Mouse (Mus musculus): ENCODE measurements at regions not wholly inside any gene's neighbourhood (a gene's known extent, or its start where the extent isn't known, plus 50 kb on each side); places are given as distances from the start of the nearest gene placed in this dataset.

DNA sequence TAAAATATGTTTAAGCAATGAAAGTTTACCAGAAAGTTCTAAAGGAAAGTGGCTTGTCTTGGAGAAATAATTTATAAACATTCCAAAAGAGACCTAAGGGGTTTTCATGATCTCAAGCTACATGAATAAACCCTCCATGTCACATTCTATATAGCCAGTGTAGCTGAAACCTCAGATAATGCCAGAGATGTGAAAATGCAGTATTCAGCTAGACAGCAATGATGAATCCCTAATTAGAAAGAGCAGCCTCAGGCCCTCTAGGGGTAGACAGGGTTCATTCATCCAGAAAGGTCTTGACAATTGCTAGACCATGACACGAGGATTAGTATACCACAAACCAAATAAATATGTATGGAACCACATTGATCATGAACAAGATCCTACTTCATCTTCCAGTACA, 97.2 kb upstream of the Nox4 start:
- Histone ChIP-seq H3K9ac (ENCODE audit: insufficient read depth, low read depth, low read length, poor library complexity, severe bottlenecking) (no peak overlapping the region), H3K9me3 (ENCODE audit: control insufficient read depth, insufficient read depth, low read depth, low read length) (no peaks in the 10 kb centered on the region), H3K4me1 (ENCODE audit: control insufficient read depth in 2 of 2, insufficient read depth in 2 of 2, low read length in 2 of 2, poor library complexity in 1 of 2) (no peaks in the 10 kb centered on the region), H3K4me3 (ENCODE audit: insufficient read depth in 1 of 2, low read depth in 1 of 2, low read length in 2 of 2, poor library complexity in 1 of 2, severe bottlenecking in 1 of 2) (no peak overlapping the region), H3K27ac (ENCODE audit: insufficient read depth, low read depth, low read length, poor library complexity, severe bottlenecking) (no peak overlapping the region), H3K36me3 (ENCODE audit: control insufficient read depth, insufficient read depth, low read length, poor library complexity, severe bottlenecking) (no peaks in the 10 kb centered on the region)
- TF ChIP-seq ZC3H11A (IDR thresholded peaks at IDR 0.05; ENCODE audit: borderline replicate concordance, low read depth, low read length) (no peak), ZNF384 (IDR thresholded peaks at IDR 0.05; ENCODE audit: low read depth, low read length) (no peak), MAFK (IDR thresholded peaks at IDR 0.05; ENCODE audit: insufficient read depth, low read depth, low read length) (no peak), CHD2 (IDR thresholded peaks at IDR 0.05; ENCODE audit: low read depth, low read length) (no peak), HCFC1 (IDR thresholded peaks at IDR 0.05; ENCODE audit: borderline replicate concordance, insufficient read depth, low read length) (no peak)
- no peak for DNase-seq (ENCODE audit: low read depth, low spot score)
- in situ Hi-C loops (cut with MboI; ENCODE audit: low sequenced_read_pairs in 2 of 2, unreplicated experiment in 2 of 2): no loop called here

DNA sequence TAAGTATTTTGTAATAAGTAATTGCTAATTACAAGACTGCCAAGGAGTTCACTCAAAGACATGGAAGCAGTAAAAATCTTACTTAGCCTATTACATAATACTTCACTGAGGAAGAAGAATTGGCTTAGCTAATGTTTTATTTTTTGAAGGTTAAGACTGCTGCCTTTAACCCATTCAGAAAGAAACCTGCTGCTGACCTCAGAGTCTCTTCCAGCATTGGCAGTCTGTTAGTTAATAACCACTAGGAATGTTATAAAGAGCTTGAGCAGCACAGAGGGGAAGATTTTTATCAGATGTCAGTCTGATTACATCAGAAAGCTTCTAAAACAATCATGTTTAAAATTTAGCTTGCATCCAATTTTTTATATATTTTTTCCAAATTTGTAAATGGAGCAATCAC, 94.9 kb upstream of the Nox4 start:
- DNase-seq (ENCODE audit: low read depth, low spot score): no peak
- Histone ChIP-seq H3K9me3 (ENCODE audit: control insufficient read depth, insufficient read depth, low read depth, low read length) (no peaks in the 10 kb centered on the region), H3K9ac (ENCODE audit: insufficient read depth, low read depth, low read length, poor library complexity, severe bottlenecking) (no peak overlapping the region), H3K4me1 (ENCODE audit: control insufficient read depth in 2 of 2, insufficient read depth in 2 of 2, low read length in 2 of 2, poor library complexity in 1 of 2) (no peaks in the 10 kb centered on the region), H3K27ac (ENCODE audit: insufficient read depth, low read depth, low read length, poor library complexity, severe bottlenecking) (no peak overlapping the region), H3K4me3 (ENCODE audit: insufficient read depth in 1 of 2, low read depth in 1 of 2, low read length in 2 of 2, poor library complexity in 1 of 2, severe bottlenecking in 1 of 2) (no peak overlapping the region), H3K36me3 (ENCODE audit: control insufficient read depth, insufficient read depth, low read length, poor library complexity, severe bottlenecking) (no peaks in the 10 kb centered on the region)
- TF ChIP-seq HCFC1 (IDR thresholded peaks at IDR 0.05; ENCODE audit: borderline replicate concordance, insufficient read depth, low read length): no peak
- no peak for TF ChIP-seq ZNF384 (IDR thresholded peaks at IDR 0.05; ENCODE audit: low read depth, low read length)
- TF ChIP-seq ZC3H11A (IDR thresholded peaks at IDR 0.05; ENCODE audit: borderline replicate concordance, low read depth, low read length): no peak
- TF ChIP-seq MAFK (IDR thresholded peaks at IDR 0.05; ENCODE audit: insufficient read depth, low read depth, low read length): no peak
- TF ChIP-seq CHD2 (IDR thresholded peaks at IDR 0.05; ENCODE audit: low read depth, low read length): no peak
- in situ Hi-C loops (cut with MboI; ENCODE audit: low sequenced_read_pairs in 2 of 2, unreplicated experiment in 2 of 2): no loop called here

DNA sequence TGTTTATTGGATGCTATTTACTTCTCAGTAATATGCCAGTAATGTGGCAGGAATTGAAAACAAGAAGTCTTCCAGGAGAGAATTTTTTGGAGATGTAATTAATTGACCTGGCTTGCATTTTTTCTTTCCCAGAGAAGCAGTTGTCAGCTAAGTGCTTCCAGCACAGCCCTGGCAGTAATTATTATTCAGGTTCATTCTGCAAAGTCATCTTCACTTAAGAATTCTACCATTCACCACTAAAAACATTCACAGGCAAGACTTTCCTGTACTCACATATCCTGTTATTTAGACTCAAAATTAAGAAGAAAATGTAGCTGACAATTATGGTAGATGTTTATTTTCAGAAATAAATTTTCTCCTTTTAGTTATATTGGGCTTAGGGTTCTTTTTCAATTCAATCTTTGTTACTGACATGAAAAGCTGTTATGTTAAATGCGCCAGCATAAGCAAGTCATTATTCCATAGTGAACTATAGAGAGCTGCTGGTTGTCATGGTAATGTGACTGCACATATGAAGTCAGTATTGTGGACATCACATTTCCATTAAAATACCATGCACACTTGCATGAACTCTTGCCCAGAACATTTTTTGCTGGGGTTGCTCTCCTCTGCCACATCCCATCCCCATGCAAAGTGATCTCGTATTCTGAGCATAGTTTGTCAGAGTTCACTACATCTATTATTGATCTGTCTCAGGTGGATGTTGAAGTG, 59.3 kb upstream of the Nox4 start:
- H3K4me3 ChIP-seq (ENCODE audit: insufficient read depth in 1 of 2, low read depth in 1 of 2, low read length in 2 of 2, poor library complexity in 1 of 2, severe bottlenecking in 1 of 2): no peak overlapping the region
- TF ChIP-seq MAFK (IDR thresholded peaks at IDR 0.05; ENCODE audit: insufficient read depth, low read depth, low read length) (no peak), ZNF384 (IDR thresholded peaks at IDR 0.05; ENCODE audit: low read depth, low read length) (no peak), CHD2 (IDR thresholded peaks at IDR 0.05; ENCODE audit: low read depth, low read length) (no peak), HCFC1 (IDR thresholded peaks at IDR 0.05; ENCODE audit: borderline replicate concordance, insufficient read depth, low read length) (no peak), ZC3H11A (IDR thresholded peaks at IDR 0.05; ENCODE audit: borderline replicate concordance, low read depth, low read length) (no peak)
- no peaks in the 10 kb centered on the region for H3K9me3 ChIP-seq (ENCODE audit: control insufficient read depth, insufficient read depth, low read depth, low read length)
- no peak overlapping the region for H3K27ac ChIP-seq (ENCODE audit: insufficient read depth, low read depth, low read length, poor library complexity, severe bottlenecking)
- H3K36me3 ChIP-seq (ENCODE audit: control insufficient read depth, insufficient read depth, low read length, poor library complexity, severe bottlenecking): no peaks in the 10 kb centered on the region
- DNase-seq (ENCODE audit: low read depth, low spot score): no peak
- no peak overlapping the region for H3K9ac ChIP-seq (ENCODE audit: insufficient read depth, low read depth, low read length, poor library complexity, severe bottlenecking)
- in situ Hi-C loops (cut with MboI; ENCODE audit: low sequenced_read_pairs in 2 of 2, unreplicated experiment in 2 of 2): no loop called here
- H3K4me1 ChIP-seq (ENCODE audit: control insufficient read depth in 2 of 2, insufficient read depth in 2 of 2, low read length in 2 of 2, poor library complexity in 1 of 2): no peaks in the 10 kb centered on the region

DNA sequence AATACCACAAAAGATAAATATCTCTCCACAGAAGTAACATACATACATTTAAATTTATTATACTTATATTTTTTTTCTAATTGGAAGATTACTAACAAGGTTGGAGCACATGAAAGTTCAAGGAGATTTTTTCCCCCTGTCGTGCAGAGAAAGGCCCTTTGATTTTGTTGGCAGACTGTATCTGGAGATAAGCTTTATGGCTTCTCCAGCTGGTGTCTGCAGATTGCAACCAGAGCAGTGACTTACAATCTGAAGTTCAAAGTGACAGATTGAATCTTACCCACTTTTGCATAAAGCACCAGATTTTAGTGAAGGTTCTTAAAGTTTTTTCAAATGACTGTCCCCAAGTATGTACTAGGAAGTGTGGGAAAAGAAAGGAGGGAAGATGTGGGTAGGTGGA, 50.2 kb upstream of the Nox4 start:
- Histone ChIP-seq H3K4me1 (ENCODE audit: control insufficient read depth in 2 of 2, insufficient read depth in 2 of 2, low read length in 2 of 2, poor library complexity in 1 of 2) (no peaks in the 10 kb centered on the region), H3K27ac (ENCODE audit: insufficient read depth, low read depth, low read length, poor library complexity, severe bottlenecking) (no peak overlapping the region), H3K9ac (ENCODE audit: insufficient read depth, low read depth, low read length, poor library complexity, severe bottlenecking) (no peak overlapping the region), H3K9me3 (ENCODE audit: control insufficient read depth, insufficient read depth, low read depth, low read length) (no peaks in the 10 kb centered on the region), H3K36me3 (ENCODE audit: control insufficient read depth, insufficient read depth, low read length, poor library complexity, severe bottlenecking) (no peaks in the 10 kb centered on the region), H3K4me3 (ENCODE audit: insufficient read depth in 1 of 2, low read depth in 1 of 2, low read length in 2 of 2, poor library complexity in 1 of 2, severe bottlenecking in 1 of 2) (no peak overlapping the region)
- in situ Hi-C loops (cut with MboI; ENCODE audit: low sequenced_read_pairs in 2 of 2, unreplicated experiment in 2 of 2): no loop called here
- TF ChIP-seq HCFC1 (IDR thresholded peaks at IDR 0.05; ENCODE audit: borderline replicate concordance, insufficient read depth, low read length) (no peak), ZC3H11A (IDR thresholded peaks at IDR 0.05; ENCODE audit: borderline replicate concordance, low read depth, low read length) (no peak), MAFK (IDR thresholded peaks at IDR 0.05; ENCODE audit: insufficient read depth, low read depth, low read length) (no peak), ZNF384 (IDR thresholded peaks at IDR 0.05; ENCODE audit: low read depth, low read length) (no peak), CHD2 (IDR thresholded peaks at IDR 0.05; ENCODE audit: low read depth, low read length) (no peak)
- no peak for DNase-seq (ENCODE audit: low read depth, low spot score)
